Mouse (Mus musculus): ENCODE measurements around the gene Slc10a7. TPM values are rescaled to one million over a fixed set of nuclear protein-coding genes. Genes with fewer than 3 reads are reported as not detected.

Slc10a7 gene
- polyA plus RNA-seq, 2 experiments = 3.3 to 4.4 TPM

- ATAC-seq (ENCODE audit: insufficient read depth) (no peak), DNase-seq (ENCODE audit: low read depth in 3 of 3, low spot score in 3 of 3) (no peak)
- no peak overlapping the region for H3K9ac ChIP-seq (replicated peaks)
- H3K36me3 ChIP-seq (replicated peaks; ENCODE audit: control insufficient read depth, insufficient read depth, low read depth) = no peaks in the 10 kb centered on the region
- TF ChIP-seq EP300 (IDR thresholded peaks at IDR 0.05; ENCODE audit: low read depth) = no peak
- no peak for TF ChIP-seq CTCF (IDR thresholded peaks at IDR 0.05; ENCODE audit: low read depth)
- H3K9me3 ChIP-seq (ENCODE audit: control insufficient read depth, low read length) = no peaks in the 10 kb centered on the region
- no peaks in the 10 kb centered on the region for H3K4me1 ChIP-seq (replicated peaks; ENCODE audit: control insufficient read depth in 2 of 2, insufficient read depth in 2 of 2, low read length in 1 of 2)
- no peaks in the 10 kb centered on the region for H3K27me3 ChIP-seq (ENCODE audit: control insufficient read depth, insufficient read depth, low read length)
- H3K4me3 ChIP-seq (ENCODE audit: insufficient read depth in 1 of 2, low read depth in 2 of 2, low read length in 2 of 2) = no peak overlapping the region
- H3K4me2 ChIP-seq (ENCODE audit: low read depth) = no peak overlapping the region
- WGBS (ENCODE audit: insufficient replicate concordance) = 80% methylated on average over 9 of the region's 9 CpGs
- no peak overlapping the region for H3K27ac ChIP-seq
These were observed 62.4 kb downstream of the Slc10a7 start for GRCm38 (mm10) chr8:78571528-78571927.

DNA sequence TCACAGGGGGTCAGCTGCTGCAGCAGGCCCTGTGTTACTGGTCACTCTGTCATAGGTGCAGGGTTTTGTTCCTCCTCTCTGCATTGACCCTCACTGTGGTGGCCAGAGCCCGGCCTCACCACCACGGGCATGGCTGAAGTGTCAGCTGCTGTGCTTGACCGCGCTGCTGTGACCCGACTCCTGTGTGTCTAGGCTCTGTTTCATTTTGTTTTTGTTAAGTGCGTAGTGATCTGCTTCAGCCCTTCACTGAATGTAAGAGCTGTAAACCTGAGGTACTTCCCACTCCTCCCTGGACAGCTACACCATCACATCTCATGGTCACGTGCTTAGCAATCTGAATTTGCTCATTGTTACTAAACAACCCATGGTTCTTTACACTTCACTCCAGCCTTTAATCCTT, 65.1 kb downstream of the Slc10a7 start:
- Histone ChIP-seq H3K4me3 (ENCODE audit: insufficient read depth in 1 of 2, low read depth in 2 of 2, low read length in 2 of 2) (no peak overlapping the region), H3K9ac (replicated peaks) (no peak overlapping the region), H3K4me2 (ENCODE audit: low read depth) (no peak overlapping the region), H3K36me3 (replicated peaks; ENCODE audit: control insufficient read depth, insufficient read depth, low read depth) (no peaks in the 10 kb centered on the region), H3K27ac (no peak overlapping the region), H3K27me3 (ENCODE audit: control insufficient read depth, insufficient read depth, low read length) (no peaks in the 10 kb centered on the region), H3K9me3 (ENCODE audit: control insufficient read depth, low read length) (no peaks in the 10 kb centered on the region), H3K4me1 (replicated peaks; ENCODE audit: control insufficient read depth in 2 of 2, insufficient read depth in 2 of 2, low read length in 1 of 2) (no peaks in the 10 kb centered on the region)
- DNase-seq (ENCODE audit: low read depth in 3 of 3, low spot score in 3 of 3) (no peak), ATAC-seq (ENCODE audit: insufficient read depth) (no peak)
- WGBS (ENCODE audit: insufficient replicate concordance) = 82% methylated on average over 7 of the region's 7 CpGs
- TF ChIP-seq CTCF (IDR thresholded peaks at IDR 0.05; ENCODE audit: low read depth) (no peak), EP300 (IDR thresholded peaks at IDR 0.05; ENCODE audit: low read depth) (no peak)

DNA sequence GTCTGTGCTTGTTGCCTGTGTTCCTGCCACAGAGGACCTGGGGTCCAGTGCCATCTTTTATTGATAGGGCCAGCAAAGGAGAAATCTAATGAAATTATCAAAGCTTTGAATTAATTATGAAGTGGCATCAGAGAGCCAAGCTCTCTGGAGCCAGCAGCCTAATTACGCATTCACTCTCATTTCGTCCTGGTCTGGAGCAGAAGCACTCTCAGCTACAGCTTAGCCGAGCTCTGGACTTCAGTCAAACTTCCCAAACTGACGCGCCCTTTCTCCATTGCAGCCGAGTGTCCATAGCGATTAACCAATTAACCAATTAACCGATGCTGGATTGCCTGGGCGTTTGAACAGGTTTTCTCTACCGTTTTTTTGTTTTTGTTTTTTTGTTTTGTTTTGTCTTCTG, 68.4 kb downstream of the Slc10a7 start:
- Histone ChIP-seq H3K4me2 (ENCODE audit: low read depth) (no peak overlapping the region), H3K9ac (replicated peaks) (no peak overlapping the region), H3K36me3 (replicated peaks; ENCODE audit: control insufficient read depth, insufficient read depth, low read depth) (no peaks in the 10 kb centered on the region), H3K9me3 (ENCODE audit: control insufficient read depth, low read length) (no peaks in the 10 kb centered on the region), H3K27ac (no peak overlapping the region), H3K27me3 (ENCODE audit: control insufficient read depth, insufficient read depth, low read length) (no peaks in the 10 kb centered on the region), H3K4me1 (replicated peaks; ENCODE audit: control insufficient read depth in 2 of 2, insufficient read depth in 2 of 2, low read length in 1 of 2) (no peaks in the 10 kb centered on the region), H3K4me3 (ENCODE audit: insufficient read depth in 1 of 2, low read depth in 2 of 2, low read length in 2 of 2) (no peak overlapping the region)
- ATAC-seq (ENCODE audit: insufficient read depth) = no peak
- 77% methylated on average over 10 of the region's 10 CpGs for WGBS (ENCODE audit: insufficient replicate concordance)
- TF ChIP-seq CTCF (IDR thresholded peaks at IDR 0.05; ENCODE audit: low read depth) = no peak
- TF ChIP-seq EP300 (IDR thresholded peaks at IDR 0.05; ENCODE audit: low read depth) = no peak
- no peak for DNase-seq (ENCODE audit: low read depth in 3 of 3, low spot score in 3 of 3)

DNA sequence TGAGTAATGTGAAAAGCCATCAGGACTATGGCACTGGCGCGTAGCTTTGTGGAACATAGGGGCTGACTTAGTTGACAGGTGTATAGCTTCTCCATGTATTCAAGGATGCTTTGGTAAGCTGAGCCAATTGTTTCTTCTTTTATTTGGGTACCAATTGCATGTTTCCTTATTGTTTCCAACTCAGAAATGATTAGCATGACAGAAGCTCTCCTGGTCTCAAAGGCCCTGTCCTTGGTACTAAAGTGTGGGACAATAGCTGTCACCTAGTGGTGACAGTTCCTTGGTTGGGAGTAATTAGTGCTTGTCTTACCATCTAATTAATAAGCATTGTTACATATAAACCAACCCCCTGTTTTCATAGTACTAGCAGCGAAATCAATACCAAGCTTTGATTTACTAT, 68.9 kb downstream of the Slc10a7 start:
- Histone ChIP-seq H3K9ac (replicated peaks) (no peak overlapping the region), H3K27ac (no peak overlapping the region), H3K4me2 (ENCODE audit: low read depth) (no peak overlapping the region), H3K4me1 (replicated peaks; ENCODE audit: control insufficient read depth in 2 of 2, insufficient read depth in 2 of 2, low read length in 1 of 2) (no peaks in the 10 kb centered on the region), H3K36me3 (replicated peaks; ENCODE audit: control insufficient read depth, insufficient read depth, low read depth) (no peaks in the 10 kb centered on the region), H3K27me3 (ENCODE audit: control insufficient read depth, insufficient read depth, low read length) (no peaks in the 10 kb centered on the region), H3K9me3 (ENCODE audit: control insufficient read depth, low read length) (no peaks in the 10 kb centered on the region), H3K4me3 (ENCODE audit: insufficient read depth in 1 of 2, low read depth in 2 of 2, low read length in 2 of 2) (no peak overlapping the region)
- DNase-seq (ENCODE audit: low read depth in 3 of 3, low spot score in 3 of 3) (no peak), ATAC-seq (ENCODE audit: insufficient read depth) (no peak)
- no peak for TF ChIP-seq CTCF (IDR thresholded peaks at IDR 0.05; ENCODE audit: low read depth)
- no peak for TF ChIP-seq EP300 (IDR thresholded peaks at IDR 0.05; ENCODE audit: low read depth)
- WGBS (ENCODE audit: insufficient replicate concordance) = 84% methylated on average over 3 of the region's 3 CpGs

DNA sequence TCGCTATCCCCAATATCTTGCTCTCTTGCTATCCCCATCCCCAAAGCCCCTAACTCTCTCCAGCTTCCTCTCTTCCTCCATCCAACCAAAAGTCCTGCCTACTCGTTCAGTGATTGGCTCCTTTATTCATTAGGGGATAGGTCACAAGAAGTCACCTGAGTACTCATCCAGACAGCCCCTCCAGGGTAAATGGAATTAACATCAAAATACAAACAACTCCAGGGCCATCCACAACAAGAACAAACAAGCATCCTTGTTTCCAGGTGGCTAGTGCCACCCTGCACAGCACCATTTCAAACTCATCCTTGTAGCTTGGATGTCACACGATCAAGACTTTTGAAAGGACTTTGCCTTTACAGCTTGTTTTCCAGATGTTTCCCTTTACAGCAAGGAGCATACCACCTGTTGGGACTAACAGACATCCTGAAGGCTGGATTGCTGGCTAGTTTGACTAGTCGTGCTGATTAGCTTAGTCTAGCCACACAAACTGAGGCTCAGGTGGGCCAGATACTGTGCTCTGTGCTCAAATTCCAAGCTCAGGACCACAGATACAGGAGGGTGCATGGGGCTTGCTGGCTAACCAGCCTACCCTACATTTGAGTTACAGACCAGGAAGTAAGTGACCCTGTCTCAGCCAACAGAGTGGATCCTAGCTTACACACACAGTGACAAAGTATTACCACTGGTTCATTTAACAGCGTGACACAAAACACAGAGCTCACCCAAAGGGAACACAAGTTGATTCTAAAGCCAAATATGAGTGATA, 75.0 kb downstream of the Slc10a7 start:
- ATAC-seq (ENCODE audit: insufficient read depth) (no peak), DNase-seq (ENCODE audit: low read depth in 3 of 3, low spot score in 3 of 3) (no peak)
- Histone ChIP-seq H3K4me3 (ENCODE audit: insufficient read depth in 1 of 2, low read depth in 2 of 2, low read length in 2 of 2) (no peak overlapping the region), H3K27ac (no peak overlapping the region), H3K4me2 (ENCODE audit: low read depth) (no peak overlapping the region), H3K9me3 (ENCODE audit: control insufficient read depth, low read length) (no peaks in the 10 kb centered on the region), H3K9ac (replicated peaks) (no peak overlapping the region), H3K36me3 (replicated peaks; ENCODE audit: control insufficient read depth, insufficient read depth, low read depth) (no peaks in the 10 kb centered on the region), H3K27me3 (ENCODE audit: control insufficient read depth, insufficient read depth, low read length) (no peaks in the 10 kb centered on the region), H3K4me1 (replicated peaks; ENCODE audit: control insufficient read depth in 2 of 2, insufficient read depth in 2 of 2, low read length in 1 of 2) (no peaks in the 10 kb centered on the region)
- 61% methylated on average over 5 of the region's 5 CpGs for WGBS (ENCODE audit: insufficient replicate concordance)
- TF ChIP-seq CTCF (IDR thresholded peaks at IDR 0.05; ENCODE audit: low read depth) (no peak), EP300 (IDR thresholded peaks at IDR 0.05; ENCODE audit: low read depth) (no peak)

Measured in liver, embryonic 14.5 days (tissue).